Mouse (Mus musculus): ENCODE measurements around the gene Parp1. TPM values are rescaled to one million over a fixed set of nuclear protein-coding genes. Genes with fewer than 3 reads are reported as not detected.

Parp1 gene
- total and polyA plus RNA-seq, 3 experiments = 91.1 to 165 (median 142) TPM

- no peak for ATAC-seq (ENCODE audit: extremely low read depth, insufficient number of reproducible peaks, low FRiP score, poor library complexity, severe bottlenecking)
Observed at GRCm38 (mm10) chr1:180587792-180588442, 19.2 kb downstream of the Parp1 start.

GRCm38 (mm10) chr1:180600578-180600977 is 31.9 kb downstream of the Parp1 start:
- ATAC-seq (ENCODE audit: extremely low read depth, insufficient number of reproducible peaks, low FRiP score, poor library complexity, severe bottlenecking) (no peak), DNase-seq (ENCODE audit: low spot score) (no peak)
- no peak overlapping the region for H3K4me3 ChIP-seq (ENCODE audit: low read depth, low read length)
- no peaks in the 10 kb centered on the region for H3K27me3 ChIP-seq (ENCODE audit: insufficient read depth, low read length)
- H3K36me3 ChIP-seq (replicated peaks) = peaks cover 93% of the 10 kb centered on the region
- no peaks in the 10 kb centered on the region for H3K9me3 ChIP-seq (replicated peaks)
- no peaks in the 10 kb centered on the region for H3K4me1 ChIP-seq (ENCODE audit: insufficient read depth, low read depth, low read length)
- TF ChIP-seq CTCF (IDR thresholded peaks at IDR 0.05; ENCODE audit: low read depth, low read length) = no peak
- TF ChIP-seq TAL1 (conservative IDR thresholded peaks at IDR 0.05; ENCODE audit: low read depth, low read length) = no peak
- TF ChIP-seq GATA1 (IDR thresholded peaks at IDR 0.05; ENCODE audit: borderline replicate concordance, low read length) = no peak
- no peak for TF ChIP-seq GATA2 (IDR thresholded peaks at IDR 0.05; ENCODE audit: borderline replicate concordance, low read depth, low read length)
- no peak for TF ChIP-seq POLR2AphosphoS5 (IDR thresholded peaks at IDR 0.05; ENCODE audit: insufficient replicate concordance, low read depth, low read length)

More at GRCm38 (mm10) chr1:180587792-180588442, 19.2 kb downstream of the Parp1 start:
- TF ChIP-seq TAL1 (conservative IDR thresholded peaks at IDR 0.05; ENCODE audit: low read depth, low read length) (no peak), POLR2AphosphoS5 (IDR thresholded peaks at IDR 0.05; ENCODE audit: insufficient replicate concordance, low read depth, low read length) (no peak), GATA1 (IDR thresholded peaks at IDR 0.05; ENCODE audit: borderline replicate concordance, low read length) (no peak), CTCF (IDR thresholded peaks at IDR 0.05; ENCODE audit: low read depth, low read length) (no peak), GATA2 (IDR thresholded peaks at IDR 0.05; ENCODE audit: borderline replicate concordance, low read depth, low read length) (no peak)
- 0 out of 2 replicates have a peak, but pooled peaks cover 2% of the 10 kb centered on the region for H3K4me1 ChIP-seq (ENCODE audit: insufficient read depth, low read depth, low read length)
- H3K9me3 ChIP-seq (replicated peaks) = no peaks in the 10 kb centered on the region
- H3K27me3 ChIP-seq (ENCODE audit: insufficient read depth, low read length) = no peaks in the 10 kb centered on the region
- H3K36me3 ChIP-seq (replicated peaks) = peaks cover 100% of the 10 kb centered on the region
- no peak for DNase-seq (ENCODE audit: low spot score)
- no peak overlapping the region for H3K4me3 ChIP-seq (ENCODE audit: low read depth, low read length)

- ATAC-seq (ENCODE audit: extremely low read depth, insufficient number of reproducible peaks, low FRiP score, poor library complexity, severe bottlenecking) = no peak
- no peak for DNase-seq (ENCODE audit: low spot score)
- Histone ChIP-seq H3K36me3 (replicated peaks) (peaks cover 83% of the 10 kb centered on the region), H3K27me3 (ENCODE audit: insufficient read depth, low read length) (no peaks in the 10 kb centered on the region), H3K4me1 (ENCODE audit: insufficient read depth, low read depth, low read length) (no peaks in the 10 kb centered on the region), H3K4me3 (ENCODE audit: low read depth, low read length) (no peak overlapping the region), H3K9me3 (replicated peaks) (no peaks in the 10 kb centered on the region)
- TF ChIP-seq GATA1 (IDR thresholded peaks at IDR 0.05; ENCODE audit: borderline replicate concordance, low read length) (no peak), GATA2 (IDR thresholded peaks at IDR 0.05; ENCODE audit: borderline replicate concordance, low read depth, low read length) (no peak), TAL1 (conservative IDR thresholded peaks at IDR 0.05; ENCODE audit: low read depth, low read length) (no peak), CTCF (IDR thresholded peaks at IDR 0.05; ENCODE audit: low read depth, low read length) (no peak), POLR2AphosphoS5 (IDR thresholded peaks at IDR 0.05; ENCODE audit: insufficient replicate concordance, low read depth, low read length) (no peak)
Observed at GRCm38 (mm10) chr1:180601806-180602205, 33.1 kb downstream of the Parp1 start.

- Histone ChIP-seq H3K4me1 (ENCODE audit: insufficient read depth, low read depth, low read length) (no peaks in the 10 kb centered on the region), H3K36me3 (replicated peaks) (peaks cover 55% of the 10 kb centered on the region), H3K27me3 (ENCODE audit: insufficient read depth, low read length) (0 out of 2 replicates have a peak, but pooled peaks cover 2% of the 10 kb centered on the region), H3K4me3 (ENCODE audit: low read depth, low read length) (no peak overlapping the region), H3K9me3 (replicated peaks) (no peaks in the 10 kb centered on the region)
- DNase-seq (ENCODE audit: low spot score) = no peak
- no peak for ATAC-seq (ENCODE audit: extremely low read depth, insufficient number of reproducible peaks, low FRiP score, poor library complexity, severe bottlenecking)
- TF ChIP-seq GATA1 (IDR thresholded peaks at IDR 0.05; ENCODE audit: borderline replicate concordance, low read length) (no peak), CTCF (IDR thresholded peaks at IDR 0.05; ENCODE audit: low read depth, low read length) (no peak), POLR2AphosphoS5 (IDR thresholded peaks at IDR 0.05; ENCODE audit: insufficient replicate concordance, low read depth, low read length) (no peak), GATA2 (IDR thresholded peaks at IDR 0.05; ENCODE audit: borderline replicate concordance, low read depth, low read length) (no peak), TAL1 (conservative IDR thresholded peaks at IDR 0.05; ENCODE audit: low read depth, low read length) (no peak)
Observed at GRCm38 (mm10) chr1:180604579-180604978, 35.9 kb downstream of the Parp1 start.

GRCm38 (mm10) chr1:180606106-180606505 is 37.4 kb downstream of the Parp1 start:
- Histone ChIP-seq H3K4me1 (ENCODE audit: insufficient read depth, low read depth, low read length) (no peaks in the 10 kb centered on the region), H3K4me3 (ENCODE audit: low read depth, low read length) (no peak overlapping the region), H3K27me3 (ENCODE audit: insufficient read depth, low read length) (0 out of 2 replicates have a peak, but pooled peaks cover 2% of the 10 kb centered on the region), H3K9me3 (replicated peaks) (no peaks in the 10 kb centered on the region), H3K36me3 (replicated peaks) (peaks cover 40% of the 10 kb centered on the region)
- no peak for TF ChIP-seq POLR2AphosphoS5 (IDR thresholded peaks at IDR 0.05; ENCODE audit: insufficient replicate concordance, low read depth, low read length)
- no peak for TF ChIP-seq TAL1 (conservative IDR thresholded peaks at IDR 0.05; ENCODE audit: low read depth, low read length)
- TF ChIP-seq GATA1 (IDR thresholded peaks at IDR 0.05; ENCODE audit: borderline replicate concordance, low read length) = no peak
- TF ChIP-seq CTCF (IDR thresholded peaks at IDR 0.05; ENCODE audit: low read depth, low read length) = no peak
- TF ChIP-seq GATA2 (IDR thresholded peaks at IDR 0.05; ENCODE audit: borderline replicate concordance, low read depth, low read length) = no peak
- DNase-seq (ENCODE audit: low spot score) (no peak), ATAC-seq (ENCODE audit: extremely low read depth, insufficient number of reproducible peaks, low FRiP score, poor library complexity, severe bottlenecking) (no peak)

GRCm38 (mm10) chr1:180606796-180607577 is 38.3 kb downstream of the Parp1 start:
- H3K9me3 ChIP-seq (replicated peaks) = peaks cover 6% of the 10 kb centered on the region
- 0 out of 2 replicates have a peak, but pooled peaks cover 2% of the 10 kb centered on the region for H3K27me3 ChIP-seq (ENCODE audit: insufficient read depth, low read length)
- H3K4me1 ChIP-seq (ENCODE audit: insufficient read depth, low read depth, low read length) = no peaks in the 10 kb centered on the region
- TF ChIP-seq TAL1 (conservative IDR thresholded peaks at IDR 0.05; ENCODE audit: low read depth, low read length) (no peak), POLR2AphosphoS5 (IDR thresholded peaks at IDR 0.05; ENCODE audit: insufficient replicate concordance, low read depth, low read length) (no peak), CTCF (IDR thresholded peaks at IDR 0.05; ENCODE audit: low read depth, low read length) (no peak), GATA1 (IDR thresholded peaks at IDR 0.05; ENCODE audit: borderline replicate concordance, low read length) (no peak), GATA2 (IDR thresholded peaks at IDR 0.05; ENCODE audit: borderline replicate concordance, low read depth, low read length) (no peak)
- H3K36me3 ChIP-seq (replicated peaks) = peaks cover 31% of the 10 kb centered on the region
- DNase-seq (ENCODE audit: low spot score) (no peak), ATAC-seq (ENCODE audit: extremely low read depth, insufficient number of reproducible peaks, low FRiP score, poor library complexity, severe bottlenecking) (no peak)
- no peak overlapping the region for H3K4me3 ChIP-seq (ENCODE audit: low read depth, low read length)
